Mouse (Mus musculus): Measurements from ENCODE around the gene Ly6g5c. TPM values are rescaled to one million over a fixed set of nuclear protein-coding genes. Genes with fewer than 3 reads are reported as not detected.

Gene Ly6g5c
- polyA plus RNA-seq, 1 experiment from 2014 or later: not detected

DNA sequence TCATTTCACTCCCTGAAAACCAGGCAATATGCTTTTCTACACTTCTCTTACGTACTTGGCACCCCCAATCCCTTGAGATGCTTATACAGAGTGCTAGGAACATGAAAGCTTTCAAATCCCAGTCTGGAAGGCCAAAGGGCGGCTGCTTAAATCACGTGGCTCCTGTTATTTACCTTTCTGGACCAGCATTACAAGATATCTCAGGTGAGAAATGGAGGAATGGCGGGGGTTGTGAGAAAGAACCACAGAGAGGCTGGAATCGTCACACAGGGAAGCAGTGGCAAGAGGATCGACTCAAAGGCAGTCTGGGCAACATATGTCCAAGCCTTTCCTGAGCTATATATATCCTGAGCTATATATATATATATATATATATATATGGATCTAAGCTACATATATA lies 17.5 kb downstream of the Ly6g5c start:
- peaks cover 34% of the 10 kb centered on the region for H3K4me1 ChIP-seq (ENCODE audit: insufficient read depth)
- peak overlapping the region; percentile 76 for H3K9ac ChIP-seq (replicated peaks)
- ATAC-seq (no peak), DNase-seq (no peak)
- H3K27me3 ChIP-seq (ENCODE audit: insufficient read depth, low read length): no peaks in the 10 kb centered on the region
- H3K36me3 ChIP-seq (replicated peaks; ENCODE audit: insufficient read depth, low read length): peaks cover 23% of the 10 kb centered on the region
- TF ChIP-seq EP300 (IDR thresholded peaks at IDR 0.05; ENCODE audit: low read depth) (no peak), CTCF (IDR thresholded peaks at IDR 0.05; ENCODE audit: low read depth) (no peak)
- peak overlapping the region; percentile 81 for H3K4me2 ChIP-seq (ENCODE audit: low read depth, low read length)
- peak overlapping the region; percentile 60 for H3K4me3 ChIP-seq (ENCODE audit: low read depth, low read length)
- WGBS (ENCODE audit: insufficient replicate concordance): 32% methylated on average over 6 of the region's 6 CpGs
- peak overlapping the region; percentile 90 for H3K27ac ChIP-seq (ENCODE audit: low read depth)
- H3K9me3 ChIP-seq (ENCODE audit: low read length): no peaks in the 10 kb centered on the region

DNA sequence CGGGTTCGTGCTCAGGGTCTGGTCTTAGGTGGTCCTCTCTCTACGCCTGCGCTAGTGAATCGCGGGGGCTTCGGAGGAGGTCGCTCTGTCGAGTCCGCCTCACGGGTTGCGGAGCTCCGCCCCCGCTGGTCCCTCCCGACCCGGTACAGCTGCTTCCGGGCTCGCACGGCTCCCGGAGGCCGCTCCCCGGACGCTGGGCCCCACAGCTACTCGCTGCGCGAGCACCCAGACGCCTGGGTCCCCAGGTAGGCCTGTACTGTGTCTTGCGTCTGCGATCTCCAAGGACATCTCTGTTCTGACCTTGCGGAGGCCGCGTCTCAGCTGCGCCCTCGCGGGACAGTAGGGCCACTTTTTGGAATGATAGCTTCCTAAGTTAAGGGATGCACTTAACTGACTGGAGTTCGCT lies 18.1 kb downstream of the Ly6g5c start, which contains the start of gene D17H6S53E:
TSS of gene D17H6S53E (plus strand) at position 168 of the 406 bp plus-strand sequence.
- ATAC-seq (peak; percentile 48), DNase-seq (peak; percentile 86)
- no peaks in the 10 kb centered on the region for H3K27me3 ChIP-seq (ENCODE audit: insufficient read depth, low read length)
- H3K4me1 ChIP-seq (ENCODE audit: insufficient read depth): peaks cover 34% of the 10 kb centered on the region
- H3K4me2 ChIP-seq (ENCODE audit: low read depth, low read length): peak within 1 kb of the TSS; percentile 81
- peak within 1 kb of the TSS; percentile 60 for H3K4me3 ChIP-seq (ENCODE audit: low read depth, low read length)
- peak within 1 kb of the TSS; percentile 76 for H3K9ac ChIP-seq (replicated peaks)
- H3K9me3 ChIP-seq (ENCODE audit: low read length): no peaks in the 10 kb centered on the region
- TF ChIP-seq EP300 (IDR thresholded peaks at IDR 0.05; ENCODE audit: low read depth) (no peak), CTCF (IDR thresholded peaks at IDR 0.05; ENCODE audit: low read depth) (no peak)
- H3K36me3 ChIP-seq (replicated peaks; ENCODE audit: insufficient read depth, low read length): peaks cover 24% of the 10 kb centered on the region
- H3K27ac ChIP-seq (ENCODE audit: low read depth): peak within 1 kb of the TSS; percentile 90
- 4% methylated on average over 31 of the region's 36 CpGs for WGBS (ENCODE audit: insufficient replicate concordance)

DNA sequence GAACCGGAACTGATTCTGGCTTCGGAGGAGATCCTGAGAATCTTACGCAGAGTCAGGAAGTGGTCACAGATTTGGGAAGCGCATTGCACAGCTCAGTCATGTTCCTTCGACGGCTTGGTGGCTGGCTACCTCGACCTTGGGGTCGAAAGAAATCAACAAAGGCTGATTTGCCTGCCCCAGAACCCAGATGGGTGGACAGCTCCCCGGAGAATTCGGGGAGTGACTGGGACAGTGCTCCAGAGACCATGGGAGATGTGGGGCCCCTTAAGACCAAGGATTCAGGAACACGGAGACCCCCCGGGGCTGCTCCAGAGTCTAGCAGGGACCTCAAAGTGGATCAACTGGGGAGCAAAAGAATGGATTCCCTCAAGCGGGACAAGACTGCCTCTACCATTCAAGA lies 18.9 kb downstream of the Ly6g5c start:
- no peak for ATAC-seq
- Histone ChIP-seq H3K4me2 (ENCODE audit: low read depth, low read length) (peak overlapping the region; percentile 81), H3K27me3 (ENCODE audit: insufficient read depth, low read length) (no peaks in the 10 kb centered on the region), H3K4me1 (ENCODE audit: insufficient read depth) (peaks cover 34% of the 10 kb centered on the region), H3K36me3 (replicated peaks; ENCODE audit: insufficient read depth, low read length) (peaks cover 24% of the 10 kb centered on the region), H3K9ac (replicated peaks) (peak overlapping the region; percentile 76), H3K27ac (ENCODE audit: low read depth) (peak overlapping the region; percentile 90), H3K9me3 (ENCODE audit: low read length) (no peaks in the 10 kb centered on the region), H3K4me3 (ENCODE audit: low read depth, low read length) (peak overlapping the region; percentile 60)
- WGBS (ENCODE audit: insufficient replicate concordance): 35% methylated on average over 13 of the region's 13 CpGs
- TF ChIP-seq CTCF (IDR thresholded peaks at IDR 0.05; ENCODE audit: low read depth) (no peak), EP300 (IDR thresholded peaks at IDR 0.05; ENCODE audit: low read depth) (no peak)
- DNase-seq: no peak

DNA sequence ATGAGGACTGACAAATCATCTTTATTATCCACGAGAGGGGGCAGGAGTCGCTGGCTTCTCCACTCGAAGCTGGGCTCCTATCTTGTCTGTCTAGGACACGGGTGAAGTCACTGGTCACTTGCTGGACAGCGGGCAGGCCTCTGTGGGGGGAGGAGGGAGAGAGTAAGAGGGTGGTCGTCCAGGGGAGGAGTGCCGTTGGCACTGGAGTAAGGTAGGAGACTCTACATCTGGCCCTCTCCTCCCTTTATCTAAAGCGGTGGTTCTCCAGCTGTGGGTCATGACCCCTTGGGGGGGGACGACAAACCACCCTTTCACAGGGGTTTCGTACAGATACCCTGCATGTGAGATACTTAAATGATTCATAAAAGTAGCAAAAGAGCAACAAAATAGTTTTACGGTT lies 20.9 kb downstream of the Ly6g5c start:
- ATAC-seq (no peak), DNase-seq (no peak)
- TF ChIP-seq EP300 (IDR thresholded peaks at IDR 0.05; ENCODE audit: low read depth) (no peak), CTCF (IDR thresholded peaks at IDR 0.05; ENCODE audit: low read depth) (no peak)
- no peaks in the 10 kb centered on the region for H3K27me3 ChIP-seq (ENCODE audit: insufficient read depth, low read length)
- no peak overlapping the region for H3K4me2 ChIP-seq (ENCODE audit: low read depth, low read length)
- peaks cover 30% of the 10 kb centered on the region for H3K4me1 ChIP-seq (ENCODE audit: insufficient read depth)
- no peak overlapping the region for H3K9ac ChIP-seq (replicated peaks)
- peaks cover 18% of the 10 kb centered on the region for H3K36me3 ChIP-seq (replicated peaks; ENCODE audit: insufficient read depth, low read length)
- WGBS (ENCODE audit: insufficient replicate concordance): 60% methylated on average over 11 of the region's 11 CpGs
- H3K27ac ChIP-seq (ENCODE audit: low read depth): no peak overlapping the region
- H3K4me3 ChIP-seq (ENCODE audit: low read depth, low read length): no peak overlapping the region
- no peaks in the 10 kb centered on the region for H3K9me3 ChIP-seq (ENCODE audit: low read length)

DNA sequence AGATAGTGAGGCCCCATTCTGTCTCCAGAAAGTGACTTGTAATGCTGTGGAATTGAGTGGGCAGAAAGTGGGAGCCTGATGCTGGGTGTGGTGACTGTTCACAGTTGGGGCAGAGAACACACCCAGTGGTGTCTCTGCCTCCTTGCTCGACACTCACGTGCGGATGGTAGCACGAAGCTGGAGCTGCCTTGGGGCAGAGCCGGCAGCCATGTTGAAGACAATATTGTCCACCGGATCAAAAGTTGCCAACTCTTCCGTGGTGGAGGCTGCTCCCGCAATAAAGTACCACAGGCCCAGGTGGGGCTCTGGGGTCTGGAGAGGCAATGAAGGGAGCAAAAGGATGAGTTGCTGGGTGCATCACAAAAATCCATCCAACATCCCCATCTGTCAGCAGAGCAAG lies 23.0 kb downstream of the Ly6g5c start:
- Histone ChIP-seq H3K9me3 (ENCODE audit: low read length) (no peaks in the 10 kb centered on the region), H3K4me3 (ENCODE audit: low read depth, low read length) (peak overlapping the region; percentile 36), H3K27ac (ENCODE audit: low read depth) (peak overlapping the region; percentile 66), H3K27me3 (ENCODE audit: insufficient read depth, low read length) (no peaks in the 10 kb centered on the region), H3K4me2 (ENCODE audit: low read depth, low read length) (peak overlapping the region; percentile 64), H3K36me3 (replicated peaks; ENCODE audit: insufficient read depth, low read length) (peaks cover 15% of the 10 kb centered on the region), H3K4me1 (ENCODE audit: insufficient read depth) (peaks cover 20% of the 10 kb centered on the region), H3K9ac (replicated peaks) (peak overlapping the region; percentile 46; the same call in 1 of the 2 replicates)
- DNase-seq: no peak
- WGBS (ENCODE audit: insufficient replicate concordance): 62% methylated on average over 8 of the region's 8 CpGs
- ATAC-seq: no peak
- no peak for TF ChIP-seq CTCF (IDR thresholded peaks at IDR 0.05; ENCODE audit: low read depth)

DNA sequence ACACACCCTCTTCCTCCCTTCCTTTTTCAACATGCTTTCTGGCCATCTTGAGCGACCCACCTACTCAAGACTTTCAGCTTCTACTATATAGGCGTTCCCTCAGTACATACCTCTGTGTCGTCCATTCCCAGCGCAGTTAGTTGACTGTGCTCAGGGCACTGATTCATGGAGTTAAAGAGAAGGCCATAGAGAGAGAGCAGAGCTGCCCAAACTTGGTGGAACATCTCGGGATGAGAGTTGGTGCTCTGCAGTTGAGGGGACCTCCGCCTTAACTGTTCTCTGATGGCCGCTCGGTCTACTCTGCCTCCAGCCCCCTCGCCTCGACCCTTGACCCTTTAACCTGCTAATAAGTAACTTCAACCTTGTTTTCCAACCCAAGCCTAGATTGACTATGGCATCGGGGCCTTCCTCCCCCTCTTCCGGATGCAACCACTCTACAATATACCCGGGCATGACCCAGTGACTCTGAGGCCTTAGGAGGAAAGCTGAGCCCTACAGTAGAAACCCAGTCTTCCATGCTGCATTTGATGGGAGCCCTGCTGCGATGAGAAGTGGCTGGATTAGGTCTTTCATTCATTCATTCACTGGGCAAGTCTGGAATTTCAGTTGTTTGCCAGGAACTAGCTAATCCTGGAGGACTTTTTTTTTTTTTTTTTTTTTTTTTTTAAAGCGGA lies 23.6 kb downstream of the Ly6g5c start, which contains the start of gene Apom:
TSS of gene Apom (minus strand) at position 551 of the 674 bp plus-strand sequence.
- ATAC-seq (peak; percentile 6; the same call in 1 of the 2 replicates), DNase-seq (peak; percentile 52)
- Histone ChIP-seq H3K9ac (replicated peaks) (peak within 1 kb of the TSS; percentile 46; the same call in 1 of the 2 replicates), H3K4me2 (ENCODE audit: low read depth, low read length) (peak within 1 kb of the TSS; percentile 64), H3K27ac (ENCODE audit: low read depth) (peak within 1 kb of the TSS; percentile 88), H3K36me3 (replicated peaks; ENCODE audit: insufficient read depth, low read length) (peaks cover 15% of the 10 kb centered on the region), H3K27me3 (ENCODE audit: insufficient read depth, low read length) (no peaks in the 10 kb centered on the region), H3K9me3 (ENCODE audit: low read length) (no peaks in the 10 kb centered on the region), H3K4me3 (ENCODE audit: low read depth, low read length) (peak within 1 kb of the TSS; percentile 36), H3K4me1 (ENCODE audit: insufficient read depth) (peaks cover 20% of the 10 kb centered on the region)
- WGBS (ENCODE audit: insufficient replicate concordance): 65% methylated on average over 15 of the region's 15 CpGs
- TF ChIP-seq CTCF (IDR thresholded peaks at IDR 0.05; ENCODE audit: low read depth) (no peak), EP300 (IDR thresholded peaks at IDR 0.05; ENCODE audit: low read depth) (no peak)
